Mouse (Mus musculus) limb, embryonic 10.5 days (tissue): ENCODE data around the gene Adgrb3. TPM values are rescaled to one million over a fixed set of nuclear protein-coding genes. Genes with fewer than 3 reads are reported as not detected.
"Not testable (repeated sequence)": the region's sequence is repeated elsewhere in the genome, so short reads cannot be mapped to it uniquely, and the experiment has no call there.

Source experiments
- DNase-seq: peaks from one replicate; pipeline ENCODE4 v3.0.0-alpha.2; 2017; ENCODE audit warnings: low spot score
- H3K27ac ChIP-seq: fragments of 300-500 bp; sonication (generic); 2 replicates; pipeline ENCODE4 v1.5.1; 2016; ENCODE audit warnings: mild to moderate bottlenecking
- H3K27me3 ChIP-seq: fragments of 300-500 bp; sonication (generic); 2 replicates; pipeline ENCODE4 v1.6.1; 2016; ENCODE audit warnings: low read depth, mild to moderate bottlenecking; ENCODE audit not compliant: poor library complexity, severe bottlenecking
- H3K36me3 ChIP-seq: fragments of 300-500 bp; sonication (generic); 2 replicates; pipeline ENCODE4 v1.6.1; 2016; ENCODE audit warnings: mild to moderate bottlenecking, moderate library complexity
- H3K4me1 ChIP-seq: fragments of 300-500 bp; sonication (generic); 2 replicates; pipeline ENCODE4 v1.6.1; 2016
- H3K4me3 ChIP-seq: fragments of 300-500 bp; sonication (generic); 2 replicates; pipeline ENCODE4 v1.5.1; 2016; ENCODE audit warnings: mild to moderate bottlenecking, moderate library complexity
- H3K9me3 ChIP-seq: fragments of 300-500 bp; sonication (generic); replicated peaks from 2 replicates; pipeline ENCODE4 v1.6.1; 2016; ENCODE audit warnings: mild to moderate bottlenecking
- WGBS: fragments of 180-500 bp; shearing (Covaris S2); methylation state at CpG from one replicate; pipeline ENCODE4 v1.1.7; 2016; 5-methylcytosine and 5-hydroxymethylcytosine counted together
- polyA plus RNA-seq: library from polyadenylated mRNA; unstranded; fragments of >200 nt; fragmentation: Nextera tagmentation; extraction: Ambion mirVana; gene quantifications from 2 replicates; pipeline ENCODE4 v1.2.1, GENCODE M21; 2016

The Adgrb3 gene
- polyA plus RNA-seq, 1 experiment from 2014 or later, result 0.33 TPM

GRCm38 (mm10) chr1:25697179-25697578 lies 132.3 kb downstream of the Adgrb3 start:
- DNase-seq, result no peak
- Histone ChIP-seq H3K4me1 (no peaks in the 10 kb centered on the region), H3K9me3 (no peaks in the 10 kb centered on the region), H3K36me3 (no peaks in the 10 kb centered on the region), H3K27ac (no peak overlapping the region), H3K27me3 (no peaks in the 10 kb centered on the region), H3K4me3 (no peak overlapping the region)
- 91% methylated on average over 4 of the region's 4 CpGs for WGBS

GRCm38 (mm10) chr1:25696771-25697170 lies 132.7 kb downstream of the Adgrb3 start:
- no peaks in the 10 kb centered on the region for H3K9me3 ChIP-seq
- H3K4me3 ChIP-seq, result no peak overlapping the region
- H3K4me1 ChIP-seq, result no peaks in the 10 kb centered on the region
- no peaks in the 10 kb centered on the region for H3K27me3 ChIP-seq
- 69% methylated on average over 3 of the region's 3 CpGs for WGBS
- no peaks in the 10 kb centered on the region for H3K36me3 ChIP-seq
- no peak overlapping the region for H3K27ac ChIP-seq
- no peak for DNase-seq

GRCm38 (mm10) chr1:25682118-25682517 lies 147.4 kb downstream of the Adgrb3 start:
- Histone ChIP-seq H3K27me3 (no peaks in the 10 kb centered on the region), H3K9me3 (no peaks in the 10 kb centered on the region)
- WGBS, result 91% methylated on average over 3 of the region's 3 CpGs

GRCm38 (mm10) chr1:25679656-25680055 lies 149.9 kb downstream of the Adgrb3 start:
- H3K4me1 ChIP-seq, result no peaks in the 10 kb centered on the region
- DNase-seq, result no peak
- no peaks in the 10 kb centered on the region for H3K9me3 ChIP-seq
- H3K36me3 ChIP-seq, result no peaks in the 10 kb centered on the region
- H3K4me3 ChIP-seq, result no peak overlapping the region
- H3K27me3 ChIP-seq, result no peaks in the 10 kb centered on the region
- H3K27ac ChIP-seq, result no peak overlapping the region
- WGBS, result 64% methylated on average over 2 of the region's 2 CpGs

More at GRCm38 (mm10) chr1:25682118-25682517, 147.4 kb downstream of the Adgrb3 start:
- H3K27ac ChIP-seq, result no peak overlapping the region
- no peaks in the 10 kb centered on the region for H3K4me1 ChIP-seq
- no peaks in the 10 kb centered on the region for H3K36me3 ChIP-seq
- no peak for DNase-seq
- no peak overlapping the region for H3K4me3 ChIP-seq

DNA sequence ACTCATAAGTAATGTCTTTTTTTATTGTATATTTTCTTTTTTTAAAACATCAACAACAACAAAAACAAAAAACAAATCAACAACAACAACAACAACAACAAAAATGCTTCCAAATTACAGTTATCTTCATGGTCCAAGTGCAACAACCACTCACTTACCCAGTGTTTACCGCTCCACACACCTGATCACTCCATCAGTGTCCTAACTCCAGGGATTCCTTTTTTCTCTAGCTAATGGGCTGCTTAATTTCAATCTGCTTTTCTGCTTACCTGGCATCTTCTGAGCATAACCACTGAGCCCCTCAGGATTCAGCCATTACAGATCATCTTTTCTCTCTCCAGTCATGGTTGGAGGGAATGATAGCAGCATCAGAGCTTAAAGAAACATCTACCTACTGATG lies 176.8 kb downstream of the Adgrb3 start:
- 89% methylated on average over 1 of the region's 1 CpGs for WGBS
- no peak for DNase-seq
- Histone ChIP-seq H3K27me3 (no peaks in the 10 kb centered on the region), H3K27ac (no peak overlapping the region), H3K9me3 (no peaks in the 10 kb centered on the region), H3K36me3 (no peaks in the 10 kb centered on the region), H3K4me3 (no peak overlapping the region), H3K4me1 (no peaks in the 10 kb centered on the region)

DNA sequence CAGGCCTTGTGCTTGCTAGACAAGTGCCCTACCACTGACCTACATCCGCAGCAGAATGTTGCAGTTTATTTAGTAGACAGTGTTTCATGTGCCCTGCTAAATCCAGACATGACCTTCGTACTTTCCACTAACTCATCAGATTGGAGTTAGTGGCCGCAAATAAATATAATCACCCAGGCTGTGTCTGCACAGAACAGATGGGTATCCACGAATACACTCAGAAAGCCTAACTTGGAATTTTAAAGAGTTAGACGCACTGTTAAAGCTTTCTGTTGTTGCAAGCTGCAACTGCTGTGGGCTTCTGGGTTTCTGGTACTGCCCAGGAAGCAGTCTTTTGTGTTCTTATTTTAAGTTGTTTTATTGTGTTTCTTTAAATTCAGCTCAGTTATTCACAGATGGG lies 185.3 kb downstream of the Adgrb3 start:
- Histone ChIP-seq H3K4me3 (no peak overlapping the region), H3K27ac (no peak overlapping the region), H3K9me3 (no peaks in the 10 kb centered on the region), H3K4me1 (no peaks in the 10 kb centered on the region), H3K36me3 (no peaks in the 10 kb centered on the region), H3K27me3 (no peaks in the 10 kb centered on the region)
- 92% methylated on average over 5 of the region's 5 CpGs for WGBS
- DNase-seq, result no peak

DNA sequence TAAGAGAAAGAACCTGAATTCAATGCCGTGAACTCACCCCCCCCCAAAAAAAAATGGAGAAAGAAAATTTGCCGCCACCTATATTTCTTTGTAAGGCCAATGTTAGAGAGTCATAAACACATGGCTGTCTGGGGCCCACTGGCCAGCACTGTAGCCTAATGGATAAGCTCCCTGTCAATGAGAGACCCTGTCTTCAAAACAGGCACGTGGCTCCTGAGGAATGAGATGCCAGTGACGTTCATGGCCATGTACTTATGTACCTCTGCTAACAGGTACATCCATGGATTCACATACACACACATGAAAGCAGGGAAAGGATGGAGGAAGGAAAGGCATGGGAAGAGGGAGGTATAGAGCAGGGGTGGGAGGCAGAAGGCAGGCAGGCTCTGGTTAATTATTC lies 208.0 kb downstream of the Adgrb3 start:
- no peaks in the 10 kb centered on the region for H3K36me3 ChIP-seq
- WGBS, result 73% methylated on average over 4 of the region's 4 CpGs
- no peaks in the 10 kb centered on the region for H3K4me1 ChIP-seq
- H3K27me3 ChIP-seq, result no peaks in the 10 kb centered on the region
- H3K27ac ChIP-seq, result no peak overlapping the region
- no peak overlapping the region for H3K4me3 ChIP-seq
- no peak for DNase-seq
- no peaks in the 10 kb centered on the region for H3K9me3 ChIP-seq

DNA sequence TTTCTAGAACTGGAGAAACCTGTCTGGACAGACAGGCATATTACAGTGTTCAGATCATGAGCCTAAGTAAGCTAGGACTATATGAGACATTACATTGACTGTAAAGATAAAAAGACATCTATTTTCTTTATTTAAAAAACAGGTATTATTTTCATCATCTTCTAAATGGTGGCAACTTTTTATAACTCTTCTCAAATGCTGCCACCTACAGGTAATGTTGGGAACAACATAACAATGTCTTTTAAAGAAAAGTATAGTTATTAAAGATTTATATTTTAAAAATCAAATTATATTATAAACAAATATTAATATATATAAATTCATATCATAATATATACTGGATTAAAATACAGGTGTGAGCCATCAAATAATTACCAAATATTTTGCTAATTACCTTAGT lies 212.6 kb downstream of the Adgrb3 start:
- Histone ChIP-seq H3K4me1 (no peaks in the 10 kb centered on the region), H3K4me3 (no peak overlapping the region), H3K9me3 (no peaks in the 10 kb centered on the region), H3K27me3 (no peaks in the 10 kb centered on the region), H3K36me3 (no peaks in the 10 kb centered on the region), H3K27ac (no peak overlapping the region)
- no peak for DNase-seq

DNA sequence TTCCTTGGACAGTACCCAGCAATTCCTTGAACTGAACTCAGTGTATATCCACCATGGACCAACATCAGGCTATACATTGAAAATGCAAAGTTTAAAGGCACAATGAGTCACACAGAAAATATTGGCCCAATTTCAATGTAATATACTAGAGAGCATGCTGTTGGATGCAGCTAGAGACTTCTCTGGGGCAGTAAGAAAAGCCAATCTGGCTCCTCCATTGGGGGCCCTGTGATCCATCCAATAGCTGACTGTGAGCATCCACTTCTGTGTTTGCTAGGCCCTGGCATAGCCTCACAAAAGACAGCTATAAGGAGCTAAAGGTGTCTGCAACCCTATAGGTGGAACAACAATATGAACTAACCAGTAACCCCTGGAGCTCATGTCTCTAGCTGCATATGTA lies 218.7 kb downstream of the Adgrb3 start:
- not testable (repeated sequence) for H3K4me1 ChIP-seq, DNase-seq, H3K9me3 ChIP-seq

DNA sequence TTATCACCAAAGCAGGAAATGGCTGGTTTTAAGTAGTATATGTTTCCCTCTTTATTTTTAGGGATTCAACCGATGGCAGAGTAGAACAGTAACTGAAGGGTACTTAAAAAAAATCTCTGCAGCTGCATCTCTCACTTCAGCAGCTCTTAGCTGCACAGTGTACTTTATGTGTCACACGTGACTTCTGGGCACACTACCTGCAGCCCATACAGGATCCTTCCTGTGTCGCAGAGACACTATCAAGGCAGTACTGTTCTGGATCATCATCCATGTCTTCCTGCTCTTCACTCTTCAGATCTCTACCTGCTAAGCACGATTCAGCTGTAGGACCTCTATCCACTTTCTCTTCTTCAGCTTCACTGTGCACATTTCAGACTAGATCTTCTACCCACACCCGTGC lies 230.6 kb downstream of the Adgrb3 start:
- no peaks in the 10 kb centered on the region for H3K27me3 ChIP-seq
- no peak overlapping the region for H3K4me3 ChIP-seq
- H3K27ac ChIP-seq, result no peak overlapping the region
- H3K9me3 ChIP-seq, result no peaks in the 10 kb centered on the region
- H3K36me3 ChIP-seq, result no peaks in the 10 kb centered on the region
- DNase-seq, result no peak
- H3K4me1 ChIP-seq, result no peaks in the 10 kb centered on the region
- 92% methylated on average over 5 of the region's 5 CpGs for WGBS

More for the DNA sequence above, 218.7 kb downstream of the Adgrb3 start:
- H3K27ac ChIP-seq, H3K36me3 ChIP-seq, H3K27me3 ChIP-seq, H3K4me3 ChIP-seq: not testable (repeated sequence)

GRCm38 (mm10) chr1:25588568-25589118 lies 240.9 kb downstream of the Adgrb3 start:
- H3K4me3 ChIP-seq, result no peak overlapping the region
- no peaks in the 10 kb centered on the region for H3K27me3 ChIP-seq
- no peaks in the 10 kb centered on the region for H3K9me3 ChIP-seq
- H3K4me1 ChIP-seq, result no peaks in the 10 kb centered on the region
- H3K27ac ChIP-seq, result no peak overlapping the region
- no peak for DNase-seq
- H3K36me3 ChIP-seq, result no peaks in the 10 kb centered on the region
- 63% methylated on average over 2 of the region's 2 CpGs for WGBS

DNA sequence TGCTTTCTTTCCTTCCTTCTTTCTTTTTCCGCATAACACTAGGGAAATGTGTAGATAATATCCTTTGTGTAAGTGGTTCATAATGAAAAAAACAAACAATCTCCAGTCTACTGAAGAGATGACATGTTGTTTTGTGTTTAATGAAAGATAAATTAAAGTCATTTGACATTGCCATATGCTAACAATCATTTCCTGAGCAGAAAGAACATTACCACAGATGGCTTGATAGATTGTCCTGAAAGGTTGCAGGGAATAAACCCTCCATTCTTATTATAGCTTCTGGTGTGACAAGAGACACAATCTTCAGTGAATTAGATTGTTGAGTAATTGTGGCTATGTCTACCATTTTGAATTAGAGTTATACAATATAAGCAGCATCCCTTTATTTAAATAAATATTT lies 247.8 kb downstream of the Adgrb3 start:
- Histone ChIP-seq H3K9me3 (no peaks in the 10 kb centered on the region), H3K27me3 (no peaks in the 10 kb centered on the region), H3K4me1 (no peaks in the 10 kb centered on the region), H3K36me3 (no peaks in the 10 kb centered on the region), H3K4me3 (no peak overlapping the region), H3K27ac (no peak overlapping the region)
- DNase-seq, result no peak
- WGBS, result 83% methylated on average over 1 of the region's 1 CpGs

DNA sequence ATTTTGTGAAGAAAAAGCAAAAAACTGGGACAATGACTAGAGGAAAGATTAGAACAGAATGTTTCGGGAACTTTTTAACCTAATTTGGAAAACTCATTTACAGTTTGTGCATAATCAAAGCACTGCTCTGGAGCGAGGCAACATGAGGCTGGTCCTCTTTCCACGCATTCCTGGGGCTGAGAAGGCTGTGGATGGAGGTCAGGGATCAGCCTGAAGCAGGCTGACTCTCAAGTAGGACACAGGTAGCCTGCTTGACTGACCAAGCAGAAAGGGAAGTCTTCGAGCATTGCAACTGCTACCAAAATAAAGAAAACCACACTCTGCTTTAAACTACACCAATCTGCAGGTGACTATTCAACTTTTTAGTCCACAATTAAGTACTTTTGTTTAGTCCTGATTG lies 251.7 kb downstream of the Adgrb3 start:
- 91% methylated on average over 4 of the region's 4 CpGs for WGBS
- H3K36me3 ChIP-seq, result no peaks in the 10 kb centered on the region
- H3K27me3 ChIP-seq, result no peaks in the 10 kb centered on the region
- no peaks in the 10 kb centered on the region for H3K4me1 ChIP-seq
- no peak for DNase-seq
- no peak overlapping the region for H3K27ac ChIP-seq
- no peak overlapping the region for H3K4me3 ChIP-seq
- H3K9me3 ChIP-seq, result no peaks in the 10 kb centered on the region

DNA sequence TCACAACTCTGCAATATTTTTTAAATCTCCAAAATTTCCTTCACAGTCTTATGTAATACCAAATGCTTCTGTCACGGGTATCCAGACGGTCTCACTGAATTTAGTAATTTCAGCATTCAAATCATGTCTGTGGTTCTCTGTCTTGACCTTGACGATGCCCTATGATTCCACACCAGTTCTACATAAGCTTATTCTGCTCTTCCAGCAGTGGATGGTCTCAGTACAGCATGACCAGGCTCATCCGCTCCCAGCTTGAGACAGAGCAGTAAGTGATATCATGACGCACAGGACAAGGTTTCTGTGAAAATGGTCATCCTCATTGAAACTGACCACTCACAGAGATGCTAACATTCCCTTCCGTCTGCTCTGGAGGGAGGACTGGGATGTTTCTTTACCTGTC lies 252.9 kb downstream of the Adgrb3 start:
- Histone ChIP-seq H3K9me3 (no peaks in the 10 kb centered on the region), H3K4me1 (no peaks in the 10 kb centered on the region), H3K27ac (no peak overlapping the region), H3K27me3 (no peaks in the 10 kb centered on the region), H3K36me3 (no peaks in the 10 kb centered on the region), H3K4me3 (no peak overlapping the region)
- no peak for DNase-seq
- 89% methylated on average over 6 of the region's 6 CpGs for whole genome bisulfite sequencing
